Mouse (Mus musculus) megakaryocyte, embryonic 14.5 days (primary cell): ENCODE results near the gene Cpt1a.

ENCODE experiments used
- FLI1 ChIP-seq: IDR thresholded peaks from 2 replicates; pipeline ENCODE4 v1.6.1; 2012; ENCODE audit warnings: low read length, inconsistent platforms, mixed read lengths
- GATA1 ChIP-seq: IDR thresholded peaks from 3 replicates; pipeline ENCODE4 v1.6.1; 2012; ENCODE audit warnings: mixed read lengths, low read length, inconsistent platforms, borderline replicate concordance

DNA sequence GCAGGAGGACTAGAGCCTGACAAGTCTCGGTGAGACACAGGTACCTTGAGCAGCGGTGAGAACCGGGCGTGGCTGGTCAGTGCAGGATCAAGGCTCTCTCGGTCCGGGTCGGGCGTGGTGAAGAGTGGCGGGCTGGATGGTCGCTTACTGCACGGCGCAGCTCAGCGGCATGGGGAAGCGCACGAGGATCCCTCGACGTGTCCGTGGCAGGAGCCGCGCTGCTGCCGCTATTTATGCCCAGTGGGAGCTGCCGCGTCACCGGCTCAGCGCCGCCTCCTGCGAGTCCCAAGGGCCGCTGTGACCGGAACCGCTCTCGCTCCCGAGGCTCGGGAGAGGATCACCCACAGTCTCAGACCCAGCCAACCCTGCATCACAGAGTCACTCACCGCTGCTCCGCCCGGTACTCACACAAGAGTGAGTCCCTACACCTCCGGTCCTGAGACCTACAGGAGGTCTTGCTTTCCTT, 92.2 kb downstream of the Cpt1a start, which contains the start of gene Gal:
- TF ChIP-seq GATA1: no peak
- TF ChIP-seq FLI1: no peak
